Mouse (Mus musculus) hematopoietic stem cell, adult 5-6 weeks (primary cell): ENCODE measurements at regions not wholly inside any gene's neighbourhood (a gene's known extent, or its start where the extent isn't known, plus 50 kb on each side); places are given as distances from the start of the nearest gene placed in this dataset.

ENCODE experiments used
- ATAC-seq, 2 experiments: fragments of 125-278 bp in 1 of 2; replicated peaks in 1 of 2; 2 replicates each; pipeline ENCODE4 v1.8.0; 2016 to 2017; ENCODE audit warnings: inconsistent platforms in 2 of 2, mild to moderate bottlenecking in 2 of 2, moderate number of reproducible peaks in 2 of 2, low read depth in 1 of 2, moderate TSS enrichment in 1 of 2; ENCODE audit not compliant: low FRiP score in 2 of 2, poor library complexity in 2 of 2, severe bottlenecking in 2 of 2, insufficient read depth in 1 of 2, low TSS enrichment in 1 of 2

DNA sequence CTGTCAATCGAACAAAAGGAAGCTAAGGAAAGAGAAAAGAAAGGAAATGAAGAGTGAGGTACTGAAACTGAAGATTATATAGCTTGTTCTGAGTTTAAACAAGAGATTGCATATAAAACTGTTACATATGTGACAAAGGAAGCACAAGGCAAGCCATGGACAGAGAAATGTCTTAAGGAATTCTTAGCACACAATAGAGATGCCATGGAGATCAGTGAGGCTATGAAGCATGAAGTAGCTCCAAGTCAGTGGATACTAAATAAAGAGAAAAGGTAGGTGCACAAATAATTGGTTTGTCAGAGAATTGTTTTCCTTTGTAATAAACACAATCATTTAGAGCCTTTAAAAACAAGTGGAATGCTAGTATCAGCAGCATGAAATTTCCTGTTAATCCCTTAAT is 172.0 kb upstream of the Klhl1 start:
- ATAC-seq, result no peak

DNA sequence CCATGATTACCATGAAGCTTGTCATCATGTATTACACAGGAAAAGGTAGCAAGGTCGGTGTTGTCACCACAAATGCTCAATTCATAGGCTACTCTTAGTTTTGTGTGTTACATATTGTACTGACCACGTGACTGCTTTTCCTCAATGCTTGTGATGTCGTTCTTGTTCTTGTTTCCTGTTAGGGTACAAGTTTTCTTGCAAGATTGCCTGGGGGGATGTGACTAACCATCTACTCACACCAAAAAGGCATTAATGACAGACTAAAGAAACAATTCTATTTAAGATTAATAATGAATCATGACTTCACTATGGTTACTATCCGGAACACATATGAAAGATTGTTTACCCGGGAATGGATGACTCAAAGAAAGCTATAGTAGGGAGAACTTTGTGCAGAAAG is 165.0 kb upstream of the Klhl1 start:
- no peak for ATAC-seq

DNA sequence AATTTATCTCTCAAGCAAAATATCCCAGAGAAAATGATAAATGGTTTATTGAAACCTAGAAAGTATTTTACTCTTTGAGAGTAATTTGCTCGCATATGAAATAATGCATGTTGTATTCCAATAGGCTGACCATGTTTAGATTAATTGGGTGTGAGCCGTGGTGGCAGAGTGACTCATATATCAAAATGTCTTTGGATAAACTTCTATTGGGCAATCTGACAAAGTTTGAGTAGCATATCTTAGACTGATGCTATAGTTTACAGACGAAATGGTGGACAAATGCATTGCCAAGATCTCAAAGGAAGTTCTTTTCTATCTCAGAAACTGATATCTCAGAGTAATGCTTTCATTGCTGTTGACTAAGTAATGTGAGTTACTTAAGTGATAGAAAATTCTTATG is 162.8 kb upstream of the Klhl1 start:
- ATAC-seq, result no peak

DNA sequence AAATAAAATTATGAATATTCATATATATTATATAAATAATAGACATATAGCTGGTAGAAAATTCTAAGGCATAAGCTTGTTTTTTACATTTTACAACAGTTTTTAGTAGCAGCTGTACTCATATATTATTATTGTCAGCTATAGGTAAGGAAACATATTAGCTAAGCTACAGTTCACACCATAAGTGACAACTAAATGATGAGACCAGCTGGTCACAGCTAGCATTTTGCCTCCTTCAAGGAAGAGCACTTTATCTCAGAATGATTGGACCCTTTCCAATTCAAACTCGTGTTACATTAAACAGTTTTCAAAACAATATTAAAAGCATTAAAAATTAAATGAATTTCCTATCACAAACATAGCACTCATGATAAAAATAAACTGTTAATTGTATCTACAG is 157.3 kb upstream of the Klhl1 start:
- no peak for ATAC-seq

DNA sequence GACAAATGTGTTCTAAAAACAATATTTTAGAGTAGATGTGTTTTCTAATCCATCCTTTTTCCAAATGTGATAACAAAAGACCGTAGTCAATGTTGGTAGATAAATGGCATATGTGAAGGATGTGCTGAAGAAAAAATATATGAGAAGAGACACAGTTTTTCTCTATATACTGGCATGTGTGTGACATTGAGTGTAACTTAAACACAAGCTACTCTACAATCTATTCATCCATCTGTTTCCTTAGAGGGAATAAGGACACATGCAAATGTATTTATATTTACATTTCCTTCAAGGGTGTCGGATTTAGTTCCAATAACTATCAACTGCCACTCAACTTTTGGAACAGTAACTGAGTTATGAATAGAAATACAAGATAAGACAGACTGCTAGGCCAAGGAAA is 149.7 kb upstream of the Klhl1 start:
- ATAC-seq, result no peak

DNA sequence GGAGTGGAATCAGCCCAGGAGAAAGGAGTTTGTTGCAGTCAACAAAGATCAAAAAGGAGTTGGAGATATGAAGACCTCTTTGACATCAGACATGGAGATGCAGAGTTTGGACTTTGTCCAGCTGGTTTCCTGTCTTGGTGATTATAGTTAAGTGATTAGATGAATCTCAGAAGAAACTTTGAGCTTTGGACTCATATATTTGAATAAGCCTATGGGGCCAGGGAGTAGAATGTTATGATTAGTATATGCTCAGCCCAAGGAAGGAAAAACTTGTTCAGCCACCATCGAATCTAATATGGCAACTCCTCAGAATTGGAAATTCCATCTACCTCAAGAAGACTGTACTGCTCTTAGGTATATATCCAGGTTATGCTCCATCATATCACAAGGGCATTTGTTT is 137.6 kb upstream of the Klhl1 start:
- ATAC-seq, result no peak

DNA sequence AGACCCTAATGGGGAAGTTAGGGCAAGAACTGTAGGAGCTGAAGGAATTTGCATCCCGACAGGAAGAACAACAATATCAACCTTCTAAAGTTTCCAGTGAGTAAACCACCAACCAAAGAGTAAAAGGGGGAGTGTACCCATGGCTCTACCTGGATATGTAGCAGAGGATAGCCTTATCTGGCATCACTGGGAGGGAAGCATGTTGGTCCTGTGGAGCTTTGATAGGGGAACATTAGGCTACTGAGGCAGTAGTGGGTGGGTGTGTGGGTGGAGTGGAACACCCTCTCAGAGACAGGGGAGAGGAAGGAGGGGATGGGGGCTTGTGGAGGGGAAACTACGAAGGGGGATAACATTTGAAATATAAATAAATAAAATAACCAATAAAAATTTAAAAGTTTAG is 111.4 kb upstream of the Klhl1 start:
- ATAC-seq, result no peak

DNA sequence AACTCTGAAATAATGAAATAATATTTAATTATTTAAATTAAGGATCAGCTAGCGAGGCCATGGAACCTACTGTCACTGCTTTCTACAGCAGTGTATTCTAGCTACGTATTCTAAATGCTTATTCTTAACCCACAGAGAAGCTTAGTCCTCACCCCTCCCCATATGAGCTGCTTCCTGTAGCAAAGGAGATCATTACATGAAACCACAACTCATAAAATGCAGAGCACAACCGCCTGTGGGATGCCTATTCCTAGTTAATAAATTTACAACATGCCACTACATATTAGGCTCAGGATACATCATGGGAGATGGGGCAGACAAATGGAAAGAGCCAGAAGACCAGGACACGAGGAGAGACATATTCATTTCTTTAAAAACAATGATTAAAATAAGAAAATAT is 87.8 kb upstream of the Klhl1 start:
- no peak for ATAC-seq

DNA sequence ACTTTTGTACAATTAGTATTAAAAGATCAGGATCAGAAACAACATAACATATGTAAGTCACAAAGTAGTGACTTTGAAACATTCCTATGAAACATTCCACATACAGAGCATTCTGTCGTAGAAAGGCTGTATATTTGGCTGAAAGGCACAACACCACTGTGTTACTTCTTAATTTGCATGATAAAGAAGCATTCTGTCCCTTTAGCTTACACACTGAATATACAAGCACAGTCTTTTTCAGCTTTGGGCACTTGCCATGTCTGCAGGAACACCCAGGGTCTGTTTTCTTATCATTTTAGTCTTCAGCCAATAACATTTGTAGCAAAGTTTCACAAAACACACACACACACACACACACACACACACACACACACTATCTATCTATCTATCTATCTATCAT is 82.2 kb upstream of the Klhl1 start:
- peak; percentile 7 to 17; a peak in 1 of 4 replicates for ATAC-seq

DNA sequence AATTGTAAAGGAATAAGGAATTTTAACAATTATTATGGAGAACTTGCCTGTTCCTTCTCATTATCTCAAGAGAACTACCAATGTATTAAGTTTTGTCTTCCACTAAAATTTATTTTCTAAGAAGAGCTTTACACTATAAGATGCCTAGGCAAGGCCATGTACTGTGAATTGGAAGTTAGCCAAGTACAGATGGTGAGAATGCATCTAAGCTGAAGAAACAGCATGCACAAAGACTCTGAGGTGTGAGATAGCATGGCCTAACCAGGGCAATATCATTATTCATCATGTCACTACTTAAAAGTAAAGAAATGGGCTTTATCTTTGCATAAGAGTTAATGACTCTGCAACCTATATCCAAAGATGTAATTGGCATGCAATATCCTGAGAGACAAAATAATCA is 73.1 kb upstream of the Klhl1 start:
- no peak for ATAC-seq
